Mouse (Mus musculus) layer of hippocampus, adult 2 months (tissue): ENCODE measurements around the gene Has3. TPM values are rescaled to one million over a fixed set of nuclear protein-coding genes. Genes with fewer than 3 reads are reported as not detected.

ENCODE experiments used
- DNase-seq, 2 experiments: peaks; one replicate each; pipeline ENCODE4 v3.0.0; 2022; ENCODE audit warnings: low spot score in 2 of 2
- H3K27ac ChIP-seq: fragments of 200-600 bp; 2 replicates; pipeline ENCODE4 v1.8.1; 2022
- H3K4me3 ChIP-seq: fragments of 200-600 bp; 2 replicates; pipeline ENCODE4 v1.8.1; 2022; ENCODE audit warnings: mild to moderate bottlenecking
- CTCF ChIP-seq: fragments of 200-600 bp; conservative IDR thresholded peaks from 2 replicates; pipeline ENCODE4 v1.8.1; 2022; ENCODE audit warnings: antibody characterized with exemption, mild to moderate bottlenecking, moderate library complexity
- long read RNA-seq, 2 experiments: library from polyadenylated mRNA; stranded (forward); transcript quantifications; one replicate each; pipeline ENCODE4 v2.0.0; 2021; ENCODE audit warnings: borderline mapping rate in 2 of 2
- total RNA-seq, 2 experiments: library from RNA; stranded (reverse); gene quantifications; 2 replicates each; pipeline ENCODE4 v1.2.3; 2021

The Has3 gene
- total RNA-seq: 1 to 10 TPM; 1.3 to 1.9 TPM
- long read RNA-seq, experiment 1, partial matches to known transcripts: 0 of 1 reads
- long read RNA-seq, experiment 1, other reads (novel, unspliced or antisense): 1 of 1 reads
- long read RNA-seq, experiment 2: 0 reads

DNA sequence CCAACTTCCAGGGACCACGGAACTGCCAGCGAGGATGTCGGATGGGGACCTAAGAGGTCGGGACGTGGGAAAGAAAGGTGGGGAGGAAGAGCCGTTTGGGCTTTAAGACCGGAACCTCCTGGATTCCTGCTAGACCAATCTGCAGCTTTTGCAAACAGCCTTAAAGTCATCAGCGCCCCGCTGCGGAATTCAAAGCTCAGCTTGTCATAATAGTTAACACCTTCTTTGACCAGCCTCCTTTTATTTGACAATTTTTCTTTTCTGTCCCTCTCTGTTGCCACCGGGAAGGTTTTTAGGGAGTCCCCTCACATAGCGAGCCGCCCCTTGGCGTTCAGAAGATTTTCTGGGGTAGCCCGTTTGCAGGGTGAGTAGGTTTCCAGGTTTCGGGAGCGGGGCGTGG, at the start of gene Has3:
Gene Has3, plus strand, starts transcription at position 192 of the 400 bp plus-strand sequence.
- Histone ChIP-seq H3K27ac (peak within 1 kb of the TSS; percentile 68), H3K4me3 (peak within 1 kb of the TSS; percentile 79)
- DNase-seq: no peak
- 0 out of 2 replicates have a peak, but pooled peaks have one; percentile 41 for TF ChIP-seq CTCF

DNA sequence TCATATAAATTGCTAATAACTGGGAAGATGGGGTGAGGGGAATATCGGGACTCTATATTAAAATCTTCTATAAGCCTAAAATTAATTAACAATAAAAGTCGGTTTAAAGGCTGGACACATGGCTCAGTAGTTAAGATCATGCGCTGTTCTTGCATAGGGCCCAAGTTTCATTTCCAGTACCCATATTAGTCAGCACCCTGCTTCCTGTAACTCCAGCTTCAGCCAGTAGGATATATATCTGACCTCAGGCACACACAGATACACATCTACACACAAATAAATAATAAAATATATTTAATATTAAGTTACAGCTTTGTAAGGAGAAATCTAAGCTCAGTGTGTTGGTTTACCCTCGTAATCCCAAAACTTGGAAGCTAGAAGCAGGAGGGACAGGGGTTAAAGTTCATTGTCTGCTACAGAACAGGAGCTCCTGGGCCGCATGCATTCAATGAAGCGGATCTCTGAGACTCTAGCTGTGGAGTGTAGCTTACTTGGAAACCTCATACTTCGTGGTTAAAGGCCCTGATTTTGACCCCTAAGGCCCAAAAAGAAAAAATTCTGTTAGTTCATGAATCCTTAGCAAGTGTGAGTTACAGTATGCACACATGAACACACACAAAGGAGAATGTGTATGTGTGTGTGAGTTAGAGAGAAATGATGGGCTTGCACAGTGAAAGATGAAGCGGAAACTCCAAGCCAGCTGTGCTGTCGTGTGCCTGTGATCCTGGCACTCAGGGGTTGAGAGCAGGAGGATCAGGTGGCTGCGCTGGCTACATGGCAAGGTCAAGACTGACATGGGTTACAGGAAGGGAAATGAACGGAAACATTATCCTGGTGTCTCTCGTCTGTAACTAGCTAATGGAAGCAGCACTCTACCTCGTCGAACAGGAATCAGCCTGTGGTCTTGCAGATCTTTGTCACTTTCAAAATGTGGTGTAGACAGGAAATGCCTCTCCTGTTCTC, 49.2 kb upstream of the Has3 start:
- Histone ChIP-seq H3K4me3 (no peak overlapping the region), H3K27ac (no peak overlapping the region)
- TF ChIP-seq CTCF: no peak
- DNase-seq: no peak

DNA sequence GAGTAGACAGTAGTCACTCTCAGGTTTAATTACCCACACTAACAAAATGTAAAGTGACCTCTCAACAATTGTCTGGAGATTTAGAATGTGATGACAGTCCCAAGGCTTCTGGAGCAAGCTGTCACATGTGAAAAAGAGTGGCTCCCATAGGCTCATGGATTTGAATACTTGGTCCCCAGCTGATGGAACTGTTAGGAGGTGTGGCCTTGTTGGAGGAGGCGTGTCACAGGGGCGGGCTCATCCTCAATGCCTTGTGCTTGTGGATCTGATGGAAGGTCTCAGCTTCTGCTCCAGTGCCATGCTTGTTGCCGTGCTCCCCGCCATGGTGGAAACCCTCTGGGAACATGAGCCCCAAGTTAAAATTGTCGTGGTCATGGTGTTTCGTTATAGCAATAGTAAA, 41.1 kb upstream of the Has3 start:
- no peak for TF ChIP-seq CTCF
- DNase-seq: no peak
- Histone ChIP-seq H3K27ac (no peak overlapping the region), H3K4me3 (no peak overlapping the region)

DNA sequence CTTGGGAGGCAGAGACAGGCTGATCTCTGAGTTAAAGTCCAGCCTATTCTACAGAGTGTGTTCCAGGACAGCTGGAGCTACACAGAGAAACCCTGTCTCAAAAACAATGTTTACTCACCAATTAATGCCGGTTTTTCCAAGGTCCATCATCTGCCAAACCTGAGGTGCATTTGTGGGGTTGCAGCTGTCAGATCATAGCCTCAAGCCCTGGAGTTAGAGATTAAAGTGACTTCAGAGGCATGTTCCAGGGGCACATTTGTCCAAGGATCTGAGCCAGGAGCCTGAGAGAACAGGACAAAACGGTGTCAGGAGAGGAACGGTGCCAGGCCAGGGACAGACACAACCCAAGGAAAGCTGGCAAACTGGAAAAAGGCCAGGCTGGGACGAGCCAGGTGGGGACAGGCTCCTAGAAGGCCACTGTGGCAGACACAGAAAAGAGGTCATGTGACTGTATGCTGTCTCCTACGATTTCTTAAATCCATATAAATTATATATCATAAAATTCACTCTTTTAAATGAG, 40.5 kb upstream of the Has3 start:
- Histone ChIP-seq H3K27ac (no peak overlapping the region), H3K4me3 (no peak overlapping the region)
- no peak for TF ChIP-seq CTCF
- no peak for DNase-seq

DNA sequence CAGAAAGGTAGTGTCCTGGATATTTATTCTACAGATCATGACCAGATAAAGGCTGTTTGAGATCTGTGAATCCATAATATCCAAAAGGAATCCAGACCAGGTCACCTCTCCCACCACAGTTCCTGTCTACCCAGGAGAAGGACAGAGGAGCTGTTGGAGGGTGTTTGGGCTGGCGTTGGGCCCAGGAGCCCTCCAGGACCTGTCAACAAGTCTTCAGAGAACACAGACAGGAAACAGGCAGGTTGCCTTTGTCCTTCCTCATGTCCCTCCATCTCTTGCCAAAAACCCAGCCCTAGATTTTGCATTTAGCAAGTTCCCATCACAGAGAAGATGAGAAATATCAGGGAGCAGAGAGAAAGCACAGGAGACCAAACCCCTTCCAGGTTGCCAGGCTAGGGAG, 35.1 kb upstream of the Has3 start:
- Histone ChIP-seq H3K4me3 (no peak overlapping the region), H3K27ac (no peak overlapping the region)
- TF ChIP-seq CTCF: no peak
- no peak for DNase-seq

DNA sequence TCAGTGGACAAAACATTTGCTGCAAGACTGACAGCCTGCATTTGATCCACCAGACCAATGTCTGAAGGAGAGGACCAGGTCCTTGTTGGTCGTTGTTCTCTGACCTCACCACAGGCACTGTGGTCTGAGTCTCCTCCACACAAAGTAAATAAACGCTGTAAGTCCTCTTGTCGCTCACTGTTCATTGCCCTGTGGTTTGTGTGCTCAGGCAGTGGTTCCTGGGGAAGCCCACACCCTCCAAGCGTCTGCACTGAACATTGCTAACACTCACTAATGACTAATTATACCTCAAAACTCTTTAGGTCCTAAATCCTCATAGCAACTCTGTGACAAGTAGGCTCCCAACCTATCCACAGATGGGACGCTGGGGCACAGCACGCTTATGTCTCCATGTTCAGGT, 33.5 kb upstream of the Has3 start:
- no peak overlapping the region for H3K27ac ChIP-seq
- H3K4me3 ChIP-seq: no peak overlapping the region
- DNase-seq: no peak
- TF ChIP-seq CTCF: no peak

DNA sequence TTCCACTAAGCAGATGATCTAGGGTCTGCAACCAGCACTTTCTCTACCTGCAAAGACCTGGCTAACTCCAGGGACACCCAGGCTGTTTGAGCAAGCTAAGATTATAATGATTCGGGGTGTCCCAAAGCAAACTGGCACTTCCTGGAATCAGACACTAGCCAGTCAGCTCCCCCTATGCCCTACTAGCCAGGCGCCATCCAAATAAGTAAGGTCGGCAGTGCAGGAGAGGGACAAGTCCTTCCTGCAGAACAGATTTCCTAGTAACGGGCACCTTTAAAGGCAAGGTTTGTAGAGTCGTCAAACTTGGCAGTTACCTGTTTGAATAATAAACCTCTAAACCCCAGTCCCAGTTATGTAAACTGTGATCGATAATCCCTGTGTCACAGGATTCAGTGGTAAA, 31.2 kb upstream of the Has3 start:
- TF ChIP-seq CTCF: no peak
- Histone ChIP-seq H3K27ac (peak overlapping the region; percentile 70; the same call in 1 of the 2 replicates), H3K4me3 (no peak overlapping the region)
- no peak for DNase-seq

DNA sequence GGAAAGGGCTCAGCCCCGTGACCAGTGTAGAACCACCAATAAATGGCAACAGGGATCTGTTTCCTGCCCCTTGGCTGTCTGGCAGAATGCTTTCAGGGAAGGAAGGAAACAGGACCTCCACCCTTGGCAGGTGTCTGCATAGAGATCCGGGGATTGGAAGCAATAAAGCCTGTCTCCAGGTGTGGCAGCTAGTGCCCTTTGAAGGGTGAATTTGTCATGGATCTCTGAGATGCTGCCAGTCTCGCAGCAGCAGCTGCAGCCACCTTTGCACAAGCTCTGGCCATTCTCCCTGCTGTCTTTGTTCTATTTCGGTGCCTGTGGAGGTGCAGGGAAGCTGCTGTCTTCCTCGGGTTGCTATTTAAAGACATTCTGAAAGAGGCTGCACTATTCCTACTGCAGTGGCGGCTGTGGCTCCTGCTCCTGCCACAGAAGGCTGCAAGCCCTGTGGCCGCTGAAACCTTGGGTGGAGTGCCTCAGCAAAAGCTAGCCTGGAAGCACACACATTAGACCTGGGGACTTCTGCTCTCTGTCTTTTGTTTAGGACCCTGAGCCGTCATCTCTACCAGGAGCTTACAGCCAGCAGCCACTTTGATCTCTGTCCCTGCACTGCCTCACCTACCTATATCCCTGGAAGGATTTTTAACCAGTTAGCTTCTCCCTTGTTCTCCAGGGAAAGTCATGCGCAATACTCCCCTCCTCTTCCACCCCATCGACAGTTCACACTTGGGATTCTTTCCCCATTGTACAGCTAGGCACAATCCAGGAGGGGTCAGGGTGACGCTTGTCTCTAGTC, 30.6 kb upstream of the Has3 start:
- DNase-seq: peak in 1 of 2 experiments; percentile 22
- TF ChIP-seq CTCF: no peak
- Histone ChIP-seq H3K27ac (peak overlapping the region; percentile 70), H3K4me3 (no peak overlapping the region)

DNA sequence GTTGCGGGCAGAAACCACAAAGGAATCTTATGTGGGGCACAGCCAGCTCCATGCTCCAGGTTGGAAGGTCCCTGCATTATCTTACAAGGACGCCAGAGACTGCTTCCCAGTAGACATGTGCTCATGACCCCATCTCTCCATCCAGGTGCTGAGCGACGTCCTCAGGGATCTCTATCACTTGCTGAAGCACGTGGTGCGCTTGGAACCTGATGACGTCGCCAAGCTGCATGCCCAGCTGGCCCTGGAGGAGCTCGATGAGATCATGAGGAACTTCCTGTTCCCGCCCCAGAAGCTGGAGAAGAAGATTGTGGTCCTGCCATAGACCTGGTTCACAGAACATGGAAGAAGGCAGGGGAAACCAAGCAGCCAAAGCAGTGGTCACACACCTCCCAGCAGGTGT, 20.0 kb upstream of the Has3 start:
- TF ChIP-seq CTCF: no peak
- DNase-seq: no peak
- Histone ChIP-seq H3K4me3 (no peak overlapping the region), H3K27ac (no peak overlapping the region)

DNA sequence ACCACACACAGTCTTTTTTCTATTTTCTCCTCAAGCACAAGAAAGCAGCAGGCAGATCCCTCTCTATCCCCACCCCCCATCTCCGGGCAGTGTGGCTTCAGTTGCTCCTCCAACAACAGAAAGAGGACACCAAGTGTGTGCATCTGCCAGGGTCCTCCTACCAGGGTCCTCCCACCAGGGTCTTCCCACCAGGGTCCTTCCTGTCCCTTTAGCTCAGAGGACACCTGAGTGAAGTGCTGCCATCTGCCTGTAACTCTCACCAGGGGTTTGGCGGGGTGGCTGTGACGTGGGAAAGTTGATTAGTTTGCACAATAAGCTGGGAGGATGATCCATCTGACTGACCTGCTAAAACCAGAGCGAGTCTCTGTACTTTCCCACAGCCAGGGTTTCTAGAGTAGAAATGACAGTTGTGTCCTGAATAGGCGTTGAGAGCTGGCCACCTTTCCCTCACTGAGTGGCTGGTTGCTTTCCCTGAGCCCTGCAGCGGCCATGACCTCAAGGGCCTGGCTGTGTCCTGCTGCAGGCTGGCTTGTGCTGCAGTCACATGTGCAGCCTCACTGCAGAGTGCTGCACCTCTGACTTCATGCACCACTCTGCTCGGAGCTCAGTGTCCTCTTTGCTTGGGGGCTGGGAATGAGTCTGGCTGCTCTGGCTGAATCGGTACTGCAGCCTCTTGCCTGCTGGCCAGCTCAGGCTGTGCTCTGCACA, 15.4 kb upstream of the Has3 start:
- no peak overlapping the region for H3K27ac ChIP-seq
- no peak for DNase-seq
- no peak overlapping the region for H3K4me3 ChIP-seq
- TF ChIP-seq CTCF: peak; percentile 24

DNA sequence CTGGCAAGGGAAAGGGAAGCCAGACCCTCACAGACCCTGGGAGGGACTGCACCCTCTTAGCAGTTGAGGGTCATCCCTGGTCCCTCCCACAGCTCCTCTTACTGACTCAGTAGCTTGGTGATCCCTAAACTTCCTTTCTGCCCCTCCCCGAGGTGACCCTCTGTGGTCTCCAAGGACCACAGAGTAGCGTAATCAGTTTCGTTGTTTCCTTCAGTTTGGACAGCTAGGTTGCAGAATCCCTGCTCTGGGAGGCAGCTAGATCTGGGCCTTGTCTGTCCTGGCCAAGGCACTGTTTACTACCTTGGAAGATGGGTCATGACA, 14.8 kb upstream of the Has3 start:
- H3K27ac ChIP-seq: no peak overlapping the region
- no peak for DNase-seq
- no peak for TF ChIP-seq CTCF

DNA sequence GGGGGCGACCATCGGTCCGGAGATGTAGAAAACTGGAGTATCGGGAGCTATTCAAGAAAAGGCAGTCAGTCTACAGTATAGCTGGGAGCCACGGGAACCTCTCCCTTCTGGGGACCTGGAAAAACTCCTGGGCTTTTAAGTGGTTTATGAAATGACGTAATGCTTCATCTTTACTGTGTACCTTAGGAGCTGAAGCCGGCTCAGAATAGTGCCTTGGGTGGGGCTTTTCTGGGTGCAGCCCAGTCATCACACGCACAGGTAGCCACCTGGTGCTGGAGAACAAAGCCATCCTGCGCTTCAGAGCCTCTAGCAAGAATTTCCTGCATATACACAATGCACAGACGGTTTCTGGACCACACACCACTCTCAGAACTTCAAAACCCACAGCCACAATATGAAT, 7.2 kb upstream of the Has3 start:
- Histone ChIP-seq H3K27ac (no peak overlapping the region), H3K4me3 (no peak overlapping the region)
- no peak for DNase-seq
- no peak for TF ChIP-seq CTCF

More for the DNA sequence above, 14.8 kb upstream of the Has3 start:
- no peak overlapping the region for H3K4me3 ChIP-seq
